Mouse (Mus musculus): ENCODE data around the gene Alkbh1.

DNA sequence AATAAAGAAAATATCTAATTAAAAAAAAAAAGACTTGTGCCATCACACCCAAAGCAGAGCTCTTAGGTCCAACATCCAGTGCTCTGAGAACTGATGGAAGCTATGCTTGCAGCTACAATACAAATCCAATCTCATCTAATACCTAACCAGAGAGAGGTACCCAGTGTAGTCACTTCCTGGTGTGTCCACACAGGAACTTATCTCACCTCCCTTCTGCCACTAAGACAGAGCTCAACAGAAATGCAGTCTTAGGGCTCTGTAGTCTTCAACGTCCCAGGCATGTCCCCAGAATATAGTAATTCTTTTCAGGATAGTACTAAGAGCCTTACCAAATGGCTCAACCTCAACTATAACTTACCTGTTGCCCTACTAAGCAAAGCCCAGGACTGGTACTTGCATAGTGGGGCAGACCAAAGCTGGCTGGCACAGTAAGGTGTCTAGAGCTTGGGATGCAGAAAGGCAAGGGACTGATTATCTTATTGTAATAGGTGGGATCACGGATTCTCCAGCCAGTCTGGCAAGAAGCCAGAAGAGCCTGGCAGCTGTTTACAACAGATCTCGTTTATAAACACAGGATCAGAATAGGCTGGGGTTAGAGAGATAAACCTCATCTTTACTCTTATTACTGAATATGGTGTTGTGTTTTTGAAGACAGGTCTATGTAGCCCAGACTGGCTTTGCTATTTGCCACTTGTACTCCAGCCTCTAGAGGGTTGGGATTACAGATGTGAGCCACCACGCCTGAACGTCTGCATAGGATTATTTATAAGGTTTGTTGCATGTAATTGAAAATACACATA, 21.9 kb downstream of the Alkbh1 start:
- no peak for TF ChIP-seq POLR2A (IDR thresholded peaks at IDR 0.05; ENCODE audit: low read depth, low read length)
- no peak for TF ChIP-seq CTCF (conservative IDR thresholded peaks at IDR 0.05; ENCODE audit: insufficient read depth, insufficient read length, low read depth, low read length)
